Mouse (Mus musculus): ENCODE results near the gene Ntf5.

Ntf5 gene

DNA sequence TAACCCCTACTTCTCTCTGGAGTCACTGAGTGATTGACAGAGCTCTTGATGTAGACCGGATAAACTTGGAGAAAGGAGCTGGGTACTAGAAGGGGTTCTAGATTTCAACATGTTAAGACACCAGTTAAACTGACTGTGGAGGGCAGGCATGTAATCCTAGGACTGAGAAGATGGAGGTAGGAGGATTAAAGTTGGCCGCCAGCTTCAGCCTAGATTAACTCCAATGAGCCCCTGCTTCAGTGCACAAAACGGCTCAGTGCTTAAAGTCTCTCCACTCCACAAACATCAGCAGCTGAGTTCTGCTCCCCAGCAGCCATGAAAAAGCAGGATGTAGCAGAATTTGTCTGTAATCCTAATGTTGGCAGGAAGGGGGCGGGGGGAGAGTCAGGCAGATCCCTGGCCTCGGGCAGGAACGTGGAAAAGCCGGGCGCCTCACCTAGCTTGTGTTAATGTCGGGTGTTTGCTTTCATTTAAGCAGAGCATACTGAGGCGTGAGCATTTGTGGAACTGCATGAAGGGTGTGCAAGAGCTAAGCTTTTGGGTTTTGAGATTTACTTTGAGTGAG is 11.9 kb upstream of the Ntf5 start:
- DNase-seq (ENCODE audit: extremely low read depth, insufficient read length, low spot score): no peak

DNA sequence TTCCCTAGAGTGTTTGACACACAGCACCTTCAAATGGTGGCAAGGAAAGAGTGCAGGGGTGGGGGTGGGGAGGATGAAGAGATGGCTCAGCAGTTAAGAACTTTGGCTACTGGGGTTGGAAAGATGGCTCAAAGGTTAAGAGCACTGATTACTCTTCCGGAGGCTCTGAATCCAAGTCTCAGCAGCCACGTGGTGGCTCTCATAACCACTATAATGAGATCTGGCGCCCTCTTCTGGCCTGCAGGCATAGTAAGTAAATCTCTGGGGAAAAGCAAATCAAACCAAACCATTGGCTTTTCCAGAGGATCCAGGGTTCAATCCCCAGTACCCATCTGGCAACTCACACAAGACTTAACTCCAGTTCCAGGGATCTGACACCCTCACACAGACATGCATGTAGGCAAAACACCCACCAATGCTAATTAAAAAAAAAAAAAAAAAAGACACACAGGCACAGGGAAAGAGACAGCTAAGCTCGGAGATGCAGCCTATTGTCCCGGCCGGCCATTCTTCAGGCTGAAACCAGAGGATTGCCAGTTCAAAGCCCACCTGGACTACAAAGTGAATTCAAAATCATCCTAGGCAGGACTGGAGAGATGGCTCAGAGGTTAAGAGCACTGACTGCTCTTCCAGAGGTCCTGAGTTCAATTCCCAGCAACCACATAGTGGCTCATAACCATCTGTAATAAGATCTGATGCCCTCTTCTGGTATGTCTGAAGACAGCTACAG is 9.8 kb upstream of the Ntf5 start:
- no peak for DNase-seq (ENCODE audit: extremely low read depth, insufficient read length, low spot score)

DNA sequence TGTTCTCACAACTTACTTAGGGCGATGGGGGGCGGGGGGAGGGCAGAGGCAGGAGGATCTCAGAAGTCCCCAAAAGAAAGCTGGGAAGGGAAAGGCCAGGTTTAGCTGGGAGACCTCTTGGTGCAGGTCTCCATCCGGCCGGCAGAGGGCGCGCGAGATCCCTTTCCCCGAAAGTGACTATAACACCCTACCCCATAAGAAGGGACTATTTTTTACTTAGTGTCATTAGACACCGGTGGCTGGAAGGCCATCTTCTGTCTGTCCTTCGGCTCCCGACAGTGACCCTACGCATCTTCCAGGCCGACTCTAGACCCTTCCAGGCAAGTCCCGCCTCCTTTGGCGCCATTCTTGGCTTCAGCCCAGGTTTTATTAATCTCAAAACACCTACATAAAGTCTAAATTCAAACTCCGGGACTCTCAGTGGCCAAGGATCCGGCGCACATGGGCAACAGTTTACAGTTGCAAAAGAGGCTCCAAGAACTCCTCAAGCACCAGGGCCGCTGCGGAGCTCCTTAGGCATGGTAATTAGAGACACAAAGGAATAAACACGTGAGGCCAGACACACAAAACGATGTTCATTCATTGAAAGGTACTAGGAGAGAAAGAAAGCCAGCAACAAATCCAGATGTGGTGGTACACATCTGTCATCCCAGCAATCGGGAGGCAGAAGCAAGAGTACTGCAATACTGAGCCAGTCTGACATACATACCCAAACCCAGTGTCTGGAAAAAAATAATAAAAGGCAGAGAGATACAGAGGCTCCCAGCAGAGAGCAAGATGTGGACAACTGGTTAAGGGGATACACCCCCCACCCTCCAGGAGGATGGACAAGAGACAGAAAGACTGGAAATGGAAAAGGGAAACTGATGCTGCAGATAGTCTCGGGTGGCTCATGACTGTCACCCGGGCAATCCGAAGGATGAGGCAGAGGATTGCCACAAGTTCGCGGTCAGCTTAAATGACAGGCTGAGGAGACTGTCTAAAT is 8.1 kb upstream of the Ntf5 start, which contains the start of gene Kcna7:
Gene Kcna7 (plus strand): TSS at position 563 of the 985 bp plus-strand sequence.
- peak; percentile 65 for DNase-seq (ENCODE audit: extremely low read depth, insufficient read length, low spot score)

DNA sequence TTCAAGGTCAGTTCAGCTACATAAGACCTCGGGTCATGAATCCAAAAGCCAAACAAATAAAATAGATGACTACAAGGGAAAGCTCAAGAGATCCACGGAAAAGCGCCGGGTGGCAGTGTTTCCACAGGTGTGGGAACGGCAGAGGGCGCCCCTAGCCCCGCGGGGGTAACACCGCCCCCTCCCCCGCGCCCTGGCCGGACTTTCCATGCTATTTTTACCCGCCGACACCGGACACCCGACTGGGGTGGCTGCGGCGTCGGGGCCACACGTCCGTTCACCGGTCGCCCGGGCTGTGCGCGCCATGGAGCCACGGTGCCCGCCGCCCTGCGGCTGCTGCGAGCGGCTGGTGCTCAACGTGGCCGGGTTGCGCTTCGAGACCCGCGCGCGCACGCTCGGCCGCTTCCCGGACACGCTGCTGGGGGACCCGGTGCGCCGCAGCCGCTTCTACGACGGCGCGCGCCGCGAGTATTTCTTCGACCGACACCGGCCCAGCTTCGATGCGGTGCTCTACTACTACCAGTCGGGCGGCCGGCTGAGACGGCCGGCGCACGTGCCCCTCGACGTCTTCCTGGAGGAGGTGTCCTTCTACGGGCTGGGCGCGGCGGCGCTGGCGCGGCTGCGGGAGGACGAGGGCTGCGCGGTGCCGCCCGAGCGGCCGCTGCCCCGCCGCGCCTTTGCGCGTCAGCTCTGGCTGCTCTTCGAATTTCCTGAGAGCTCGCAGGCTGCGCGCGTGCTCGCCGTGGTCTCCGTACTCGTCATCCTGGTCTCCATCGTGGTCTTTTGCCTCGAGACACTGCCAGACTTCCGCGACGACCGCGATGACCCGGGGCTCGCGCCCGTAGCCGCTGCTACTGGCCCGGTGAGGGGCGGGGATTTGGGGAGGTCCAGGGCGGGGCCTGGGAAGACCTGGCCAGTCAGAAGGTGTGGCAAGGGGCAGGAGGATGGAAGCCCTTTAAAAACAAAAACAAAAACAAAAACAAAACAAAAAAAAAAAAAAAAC is 7.0 kb upstream of the Ntf5 start:
- DNase-seq (ENCODE audit: extremely low read depth, insufficient read length, low spot score): no peak

DNA sequence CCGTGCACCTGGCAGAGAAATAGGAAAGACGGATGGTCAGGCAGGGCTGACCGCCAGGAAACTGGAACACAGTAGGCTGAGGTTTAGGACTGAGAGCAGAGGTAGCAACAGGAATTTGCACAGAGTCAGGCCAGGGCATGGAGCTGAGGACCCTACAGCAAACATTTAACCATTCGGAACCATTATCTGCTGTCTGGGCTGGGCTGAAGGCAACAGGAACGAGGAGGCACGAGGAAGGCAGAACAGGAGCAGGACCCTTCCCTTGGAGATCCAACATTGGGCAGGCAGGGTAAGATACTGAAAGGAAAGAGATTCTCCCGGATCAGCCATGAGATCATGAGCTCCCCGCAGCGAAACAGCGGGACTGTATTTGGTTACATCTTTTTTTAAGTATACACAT is 5.7 kb upstream of the Ntf5 start:
- DNase-seq (ENCODE audit: extremely low read depth, insufficient read length, low spot score): no peak

DNA sequence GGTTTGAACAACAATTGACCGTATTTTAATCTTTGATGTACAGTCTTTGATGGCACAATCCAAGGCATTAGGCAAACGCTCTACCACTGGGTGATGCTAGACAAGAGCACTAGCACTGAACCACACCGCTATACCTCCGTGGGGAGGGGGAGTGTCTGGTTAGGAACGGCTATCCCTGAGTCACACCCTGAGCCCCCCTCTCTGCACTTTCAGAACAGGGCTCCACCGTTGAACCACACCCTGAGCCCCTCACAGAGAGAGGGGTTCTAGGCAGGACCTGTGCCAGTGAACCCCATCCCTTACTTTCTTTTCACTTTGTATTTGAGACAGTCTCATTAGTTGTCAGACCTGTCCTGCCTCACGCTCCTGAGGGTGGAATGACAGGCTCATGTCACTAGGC is 5.1 kb upstream of the Ntf5 start:
- DNase-seq (ENCODE audit: extremely low read depth, insufficient read length, low spot score): no peak

DNA sequence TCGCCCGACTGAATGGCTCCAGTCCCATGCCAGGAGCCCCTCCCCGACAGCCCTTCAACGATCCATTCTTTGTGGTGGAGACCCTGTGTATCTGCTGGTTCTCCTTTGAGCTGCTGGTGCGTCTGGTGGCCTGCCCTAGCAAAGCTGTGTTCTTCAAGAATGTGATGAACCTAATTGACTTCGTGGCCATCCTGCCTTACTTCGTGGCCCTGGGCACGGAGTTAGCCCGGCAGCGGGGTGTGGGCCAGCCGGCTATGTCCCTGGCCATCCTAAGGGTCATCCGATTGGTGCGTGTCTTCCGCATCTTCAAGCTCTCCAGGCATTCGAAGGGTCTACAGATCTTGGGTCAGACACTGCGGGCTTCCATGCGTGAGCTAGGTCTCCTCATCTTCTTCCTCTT is 4.5 kb upstream of the Ntf5 start:
- DNase-seq (ENCODE audit: extremely low read depth, insufficient read length, low spot score): no peak

DNA sequence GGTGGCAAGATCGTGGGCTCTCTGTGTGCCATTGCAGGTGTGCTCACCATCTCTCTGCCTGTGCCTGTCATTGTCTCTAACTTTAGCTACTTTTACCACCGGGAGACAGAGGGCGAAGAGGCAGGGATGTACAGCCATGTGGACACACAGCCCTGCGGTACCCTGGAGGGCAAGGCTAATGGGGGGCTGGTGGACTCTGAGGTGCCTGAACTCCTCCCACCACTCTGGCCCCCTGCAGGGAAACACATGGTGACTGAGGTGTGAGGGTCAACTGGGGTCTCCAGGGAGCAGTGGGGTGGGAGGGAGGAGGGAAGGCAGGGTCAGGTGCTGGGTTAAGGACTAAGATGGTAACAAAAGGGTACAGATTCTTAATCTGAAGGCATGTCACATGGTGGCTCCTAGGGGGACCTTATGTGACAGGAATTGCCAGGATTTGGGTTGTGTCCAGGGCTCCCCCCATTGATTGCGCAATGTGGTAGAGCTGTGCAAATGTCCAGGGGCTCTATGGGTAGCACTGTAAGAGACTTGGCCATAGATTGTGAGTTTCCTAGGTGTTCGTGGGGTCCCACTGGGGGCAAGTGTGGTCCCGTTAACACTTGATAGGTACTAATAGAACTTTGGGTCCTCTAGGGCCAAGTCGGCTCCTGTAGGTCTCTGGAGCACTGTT is 3.9 kb upstream of the Ntf5 start:
- no peak for DNase-seq (ENCODE audit: extremely low read depth, insufficient read length, low spot score)

DNA sequence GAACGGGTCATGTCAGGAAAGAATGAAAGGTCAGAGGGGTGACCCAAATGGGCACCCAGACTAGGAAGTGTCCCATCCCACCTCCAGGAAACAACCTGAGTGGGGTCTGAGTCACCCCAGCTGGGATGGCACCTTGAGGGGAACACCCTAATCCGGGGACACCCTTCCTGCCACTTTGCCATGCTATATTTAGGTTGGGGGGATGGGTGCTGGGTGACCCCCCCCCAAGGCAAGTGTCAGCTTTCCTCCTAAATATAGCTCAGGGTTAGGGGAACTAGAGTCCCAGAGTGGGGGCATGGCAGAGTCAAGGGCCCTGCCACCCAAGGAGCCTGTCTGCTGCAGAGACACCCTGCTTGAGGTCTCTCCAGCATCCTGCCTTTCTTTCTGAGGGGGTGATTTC is 1.1 kb upstream of the Ntf5 start:
- DNase-seq (ENCODE audit: extremely low read depth, insufficient read length, low spot score): no peak

DNA sequence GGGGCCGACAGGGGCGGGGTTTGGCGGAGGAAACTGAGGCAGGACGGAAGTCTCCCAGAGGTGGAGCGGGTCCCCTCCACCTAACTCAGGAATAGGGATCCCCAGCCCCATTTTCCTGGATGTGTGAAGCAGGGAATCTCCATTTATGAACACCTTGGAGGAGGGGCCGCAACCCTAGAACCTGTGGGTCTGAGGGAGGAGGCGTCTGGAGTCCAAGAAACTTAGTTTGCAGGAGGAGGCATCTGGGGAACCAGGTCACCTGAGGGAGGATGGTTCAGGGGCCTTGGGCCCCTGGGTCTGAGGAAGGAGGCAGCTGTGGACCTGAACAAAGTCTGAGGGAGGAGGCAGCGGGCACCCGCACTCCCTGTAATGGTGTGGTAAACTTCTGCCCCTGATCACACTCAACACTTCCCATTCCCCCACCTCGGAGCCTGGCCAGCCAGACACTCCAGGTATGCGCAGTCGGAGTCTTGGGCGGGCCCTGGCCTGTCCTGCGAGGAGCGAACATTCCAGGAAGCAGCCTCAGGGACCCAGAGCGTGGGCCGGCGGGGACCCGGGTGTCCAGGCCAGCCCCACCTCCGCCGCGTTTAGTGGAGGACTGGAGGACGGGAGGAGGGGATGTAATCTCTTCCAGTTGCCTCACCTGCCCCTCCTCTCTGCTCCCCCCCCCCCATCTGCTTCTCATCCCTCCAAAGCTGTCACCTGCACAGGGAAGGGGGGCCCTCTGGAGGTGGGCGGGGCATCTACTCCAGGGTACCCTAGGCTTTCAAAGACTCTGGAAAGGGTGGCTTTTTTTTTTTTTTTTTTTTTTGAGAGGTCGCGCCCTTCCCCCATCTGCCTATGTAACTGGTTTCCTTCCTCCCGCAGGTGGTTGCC is 607 bp downstream of the Ntf5 start:
- DNase-seq (ENCODE audit: extremely low read depth, insufficient read length, low spot score): no peak

DNA sequence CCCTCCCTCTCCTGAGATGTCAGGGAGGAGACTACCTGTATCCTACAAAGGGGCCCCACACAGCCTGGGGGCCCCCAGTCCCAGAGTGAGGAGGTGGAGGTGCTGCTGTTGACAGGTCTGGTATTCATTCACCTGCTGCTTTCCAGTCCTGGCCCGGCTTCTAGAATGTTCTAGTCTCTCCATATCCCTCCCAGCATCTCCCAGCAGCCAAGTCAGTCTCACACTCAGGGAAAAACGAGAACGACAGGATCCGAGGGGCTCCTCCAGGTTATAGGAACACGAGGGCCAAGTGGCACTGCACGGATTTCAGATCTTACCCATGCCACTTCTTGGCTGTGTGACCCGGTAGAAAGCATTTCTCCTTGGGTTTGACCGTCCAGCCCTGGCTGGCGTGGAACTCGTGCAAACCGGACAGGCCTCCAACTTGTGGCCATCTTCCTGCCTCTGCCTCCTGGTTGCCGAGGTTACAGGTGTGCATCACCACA is 1.3 kb downstream of the Ntf5 start:
- no peak for DNase-seq (ENCODE audit: extremely low read depth, insufficient read length, low spot score)

DNA sequence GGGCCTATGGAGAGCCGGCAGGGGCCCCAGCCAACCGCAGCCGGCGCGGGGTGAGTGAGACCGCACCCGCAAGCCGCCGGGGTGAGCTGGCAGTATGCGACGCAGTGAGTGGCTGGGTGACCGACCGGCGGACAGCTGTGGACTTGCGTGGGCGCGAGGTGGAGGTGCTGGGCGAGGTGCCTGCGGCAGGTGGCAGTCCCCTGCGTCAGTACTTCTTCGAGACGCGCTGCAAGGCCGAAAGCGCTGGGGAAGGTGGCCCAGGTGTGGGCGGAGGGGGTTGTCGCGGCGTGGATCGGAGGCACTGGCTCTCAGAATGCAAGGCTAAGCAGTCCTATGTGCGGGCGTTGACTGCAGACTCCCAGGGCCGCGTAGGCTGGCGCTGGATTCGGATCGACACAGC is 2.1 kb downstream of the Ntf5 start:
- DNase-seq (ENCODE audit: extremely low read depth, insufficient read length, low spot score): no peak

DNA sequence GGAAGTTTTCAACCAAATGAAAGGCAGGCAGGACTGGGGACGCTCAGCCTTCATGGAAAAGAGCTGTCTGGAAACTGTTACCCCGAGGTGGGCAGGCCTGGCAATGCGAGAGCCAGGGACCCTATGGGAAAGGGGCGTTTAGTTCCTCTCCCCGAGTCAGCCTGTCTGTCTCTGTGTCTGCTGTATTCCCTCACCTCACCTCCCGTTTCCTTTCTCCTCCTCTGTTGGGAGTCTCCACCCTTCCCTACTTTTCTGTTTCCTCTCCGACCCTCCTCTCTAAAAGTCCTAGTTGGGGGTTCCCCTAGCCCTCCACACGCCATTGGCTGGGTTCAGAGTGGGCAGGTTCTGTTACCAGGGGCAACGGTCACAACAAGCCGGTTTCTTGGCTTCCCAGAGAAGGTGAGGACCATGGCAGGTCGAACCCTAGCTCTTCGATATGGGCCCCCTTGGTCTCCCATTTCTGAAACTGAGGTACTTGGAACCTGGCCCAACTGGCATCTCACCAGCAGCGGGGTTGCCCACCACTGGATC is 4.5 kb downstream of the Ntf5 start:
- no peak for DNase-seq (ENCODE audit: extremely low read depth, insufficient read length, low spot score)

DNA sequence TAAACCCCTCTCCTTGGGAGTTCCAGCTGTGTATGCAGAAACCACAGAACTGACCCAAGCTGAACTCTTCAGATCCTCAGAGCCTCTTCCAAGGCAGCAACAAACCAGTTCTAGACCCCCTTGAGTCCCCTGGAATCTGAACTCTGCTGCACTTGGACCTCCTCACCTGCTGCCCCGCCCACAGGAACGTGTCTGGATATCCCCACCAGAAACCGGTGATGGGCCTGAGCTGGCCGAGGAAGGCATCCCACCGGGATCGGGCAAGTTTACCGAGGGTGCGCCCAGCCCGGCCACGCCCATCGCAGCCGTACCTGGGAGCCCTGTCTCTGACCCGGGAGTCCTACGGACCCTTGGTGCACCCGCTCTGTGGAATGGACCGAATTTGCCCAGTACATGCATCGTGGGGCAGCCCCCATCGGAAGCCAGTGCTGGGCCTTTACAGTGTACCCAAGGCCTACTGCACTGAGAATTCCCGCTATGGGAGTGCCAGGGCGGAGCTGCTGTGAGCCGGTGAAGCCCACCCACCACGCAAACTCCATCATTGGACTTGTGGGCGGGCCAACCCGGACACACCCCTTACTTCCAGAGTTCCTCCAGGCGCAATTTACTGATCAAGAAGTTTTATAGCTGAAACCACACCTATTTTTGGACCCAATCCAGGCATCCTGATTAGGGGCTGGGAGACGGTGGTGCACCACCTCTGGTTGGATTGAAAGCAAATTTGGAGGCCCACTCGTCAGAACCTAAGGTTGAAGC is 6.5 kb downstream of the Ntf5 start:
- DNase-seq (ENCODE audit: extremely low read depth, insufficient read length, low spot score): no peak

DNA sequence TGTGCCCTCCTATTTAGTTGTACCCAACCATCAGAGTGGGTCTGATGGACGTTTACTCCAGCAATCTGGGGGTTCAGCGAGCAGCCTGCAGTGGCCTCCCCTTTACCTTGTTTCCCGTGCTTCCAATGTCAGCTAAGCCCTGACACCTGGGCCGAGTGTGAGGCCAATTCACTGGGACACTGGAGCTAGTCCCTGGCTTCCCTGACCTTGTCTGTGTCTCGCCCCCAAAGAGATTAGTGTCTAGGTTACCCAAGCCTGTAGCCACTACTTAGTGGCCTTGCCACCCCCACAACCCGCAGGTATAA is 7.1 kb downstream of the Ntf5 start, which contains the start of gene Lhb:
Gene Lhb (plus strand): TSS at position 206 of the 305 bp plus-strand sequence.
- no peak for DNase-seq (ENCODE audit: extremely low read depth, insufficient read length, low spot score)

DNA sequence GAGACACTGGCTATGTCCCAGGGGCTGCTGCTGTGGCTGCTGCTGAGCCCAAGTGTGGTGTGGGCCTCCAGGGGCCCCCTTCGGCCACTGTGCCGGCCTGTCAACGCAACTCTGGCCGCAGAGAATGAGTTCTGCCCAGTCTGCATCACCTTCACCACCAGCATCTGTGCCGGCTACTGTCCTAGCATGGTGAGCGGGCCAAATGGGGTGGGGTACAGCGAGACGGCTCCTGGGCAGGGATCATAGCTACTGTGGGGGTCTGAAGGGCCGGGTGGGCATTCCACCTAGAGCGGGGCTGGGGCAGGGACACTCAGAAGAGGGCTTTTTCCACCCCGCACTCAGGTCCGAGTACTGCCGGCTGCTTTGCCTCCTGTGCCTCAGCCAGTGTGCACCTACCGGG is 7.7 kb downstream of the Ntf5 start:
- DNase-seq (ENCODE audit: extremely low read depth, insufficient read length, low spot score): no peak

DNA sequence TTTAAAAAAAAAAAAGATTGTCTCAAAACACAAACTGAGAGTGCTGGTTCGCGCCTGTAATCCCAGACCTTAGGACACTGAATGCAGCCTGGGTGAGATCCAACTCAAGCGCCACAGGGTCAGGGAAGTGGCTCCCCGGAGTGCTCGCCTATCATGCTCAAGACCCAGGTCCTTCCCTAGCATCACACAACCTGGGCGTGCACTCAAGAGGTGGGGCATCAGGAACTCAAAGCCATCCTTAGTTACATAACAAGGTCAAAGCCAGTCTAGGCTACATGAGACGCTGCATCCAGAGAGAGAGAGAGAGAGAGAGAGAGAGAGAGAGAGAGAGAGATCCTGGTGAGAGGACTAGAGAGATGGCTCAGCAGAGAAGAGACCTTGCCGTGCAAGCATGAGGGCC is 13.1 kb downstream of the Ntf5 start:
- no peak for DNase-seq (ENCODE audit: extremely low read depth, insufficient read length, low spot score)

DNA sequence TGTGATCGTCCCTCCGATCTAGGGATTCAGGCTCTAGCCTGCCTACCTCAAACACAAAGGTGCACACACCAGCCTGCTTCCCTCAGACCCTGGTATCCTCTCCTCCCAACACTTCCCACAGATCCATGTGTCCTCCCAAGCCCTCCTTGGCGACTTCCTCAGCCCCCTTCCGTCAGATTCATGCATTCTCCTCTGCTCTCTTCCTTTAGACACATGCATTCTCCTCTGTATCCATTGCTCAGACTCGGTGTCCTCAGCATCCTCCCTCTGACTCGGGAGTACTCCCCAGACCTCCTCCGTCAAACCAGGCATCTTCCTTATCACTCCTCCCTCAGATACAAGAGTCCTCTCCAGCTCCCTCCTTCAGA is 20.3 kb downstream of the Ntf5 start:
- DNase-seq (ENCODE audit: extremely low read depth, insufficient read length, low spot score): no peak
